Mouse (Mus musculus) common myeloid progenitor, adult 5-6 weeks (primary cell): ENCODE measurements around the gene Cdk5rap1. TPM values are rescaled to one million over a fixed set of nuclear protein-coding genes. Genes with fewer than 3 reads are reported as not detected.

Experiments used
- total RNA-seq: library from RNA; stranded (forward); fragments of 200-1000, 187-1606 nt; gene quantifications from 2 replicates; pipeline ENCODE4 v1.2.3, GENCODE M21; 2017

Gene Cdk5rap1
- total RNA-seq, 1 experiment from 2014 or later, result 16.8 TPM

Other genes starting within 250 kb of the Cdk5rap1 start
- not detected in 2 replicates for gene Bpifa3, start 242.7 kb downstream of the Cdk5rap1 start, total RNA-seq
- not detected in 2 replicates for gene Bpifa1, start 230.1 kb downstream of the Cdk5rap1 start, total RNA-seq
- not detected in 2 replicates for gene Bpifa5, start 210.4 kb downstream of the Cdk5rap1 start, total RNA-seq
- gene Bpifb1, start 182.2 kb downstream of the Cdk5rap1 start, total RNA-seq, result not detected in 2 replicates
- gene Bpifb5, start 149.3 kb downstream of the Cdk5rap1 start, total RNA-seq, result not detected in 2 replicates
- not detected in 2 replicates for gene Bpifb9a, start 115.2 kb downstream of the Cdk5rap1 start, total RNA-seq
- gene Bpifb9b, start 65.8 kb downstream of the Cdk5rap1 start, total RNA-seq, result not detected in 2 replicates
- gene Snta1, start 35.1 kb upstream of the Cdk5rap1 start, total RNA-seq, result not detected in 2 replicates
- 16.2 and 23.8 TPM in 2 replicates for gene Cbfa2t2, start 63.5 kb upstream of the Cdk5rap1 start, total RNA-seq
- not detected in 2 replicates for gene 1700003F12Rik, start 174.1 kb upstream of the Cdk5rap1 start, total RNA-seq
- not detected in 2 replicates for gene Actl10, start 178.8 kb upstream of the Cdk5rap1 start, total RNA-seq
- 0.15 and 0.64 TPM in 2 replicates for gene Necab3, start 185.9 kb upstream of the Cdk5rap1 start, total RNA-seq
- gene E2f1, start 196.9 kb upstream of the Cdk5rap1 start, total RNA-seq, result 11.1 and 13.2 TPM in 2 replicates
- gene Pxmp4, start 230.7 kb upstream of the Cdk5rap1 start, total RNA-seq, result 14.2 and 18.2 TPM in 2 replicates
- gene Zfp341, start 240.3 kb upstream of the Cdk5rap1 start, total RNA-seq, result 0.34 and 0.87 TPM in 2 replicates
- not detected in 2 replicates for gene 4930519P11Rik, start 240.4 kb upstream of the Cdk5rap1 start, total RNA-seq